Mouse (Mus musculus) fibroblast of lung, adult 2 months (primary cell): Measurements from ENCODE around the gene Farsb.
A peak's percentile ranks its signal among the peaks of the same experiment; 100 is the strongest.
"Not testable (repeated sequence)": the region's sequence is repeated elsewhere in the genome, so short reads cannot be mapped to it uniquely, and the experiment has no call there.

Experiments
- DNase-seq: peaks from one replicate; pipeline ENCODE4 v3.0.0-alpha.2; 2011; ENCODE audit warnings: low read depth

The Farsb gene

GRCm38 (mm10) chr1:78488752-78489492, at the start of gene Farsb:
Farsb (minus strand) TSS chr1:78488897.
- peak; percentile 83 for DNase-seq

DNA sequence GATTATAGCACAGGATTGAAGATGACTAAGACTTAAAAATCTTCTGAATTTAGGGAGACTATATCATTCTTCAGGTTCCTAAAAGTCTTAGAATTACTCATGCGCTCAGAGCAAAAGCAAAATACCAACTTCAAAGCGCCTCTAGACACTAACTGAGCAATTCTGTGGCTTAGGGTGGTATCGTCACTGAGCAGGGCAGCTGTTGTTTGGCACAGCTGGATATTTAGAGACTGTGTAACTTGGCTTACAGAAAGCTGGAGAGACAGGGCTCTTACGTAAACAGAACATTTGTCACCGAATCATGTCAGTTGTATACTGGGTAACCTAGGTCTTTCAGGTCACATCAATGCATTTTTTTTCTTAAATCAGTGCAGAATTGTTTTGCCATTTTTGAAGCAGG, 49.7 kb upstream of the Farsb start:
- DNase-seq = no peak

DNA sequence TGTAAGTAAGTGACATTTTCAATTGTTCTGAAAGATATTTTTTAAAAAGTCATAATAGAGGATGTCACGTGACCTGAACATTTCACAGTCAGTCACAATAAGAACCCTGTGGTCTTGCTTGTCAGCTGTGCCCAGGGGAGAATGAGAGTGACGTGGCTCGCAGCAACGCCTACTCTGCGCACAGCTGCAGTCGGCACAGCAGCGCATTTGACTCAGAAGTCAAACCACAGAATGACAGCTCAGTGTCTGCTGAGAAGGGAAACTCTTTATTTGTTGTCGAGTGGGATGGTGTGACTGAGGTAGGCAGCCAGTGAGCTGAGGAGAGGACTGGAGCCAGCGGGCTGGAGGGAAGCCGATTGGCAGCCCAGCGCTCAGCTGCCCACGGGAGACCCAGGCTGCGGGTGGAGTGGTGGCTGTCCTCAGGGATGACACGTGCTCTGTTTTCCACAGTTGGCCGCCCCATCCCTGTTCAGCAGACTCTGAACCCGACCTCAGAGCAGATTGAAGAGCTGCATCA, 48.9 kb upstream of the Farsb start:
- peak; percentile 65 for DNase-seq

GRCm38 (mm10) chr1:78536310-78537164, 47.8 kb upstream of the Farsb start:
- DNase-seq = no peak

DNA sequence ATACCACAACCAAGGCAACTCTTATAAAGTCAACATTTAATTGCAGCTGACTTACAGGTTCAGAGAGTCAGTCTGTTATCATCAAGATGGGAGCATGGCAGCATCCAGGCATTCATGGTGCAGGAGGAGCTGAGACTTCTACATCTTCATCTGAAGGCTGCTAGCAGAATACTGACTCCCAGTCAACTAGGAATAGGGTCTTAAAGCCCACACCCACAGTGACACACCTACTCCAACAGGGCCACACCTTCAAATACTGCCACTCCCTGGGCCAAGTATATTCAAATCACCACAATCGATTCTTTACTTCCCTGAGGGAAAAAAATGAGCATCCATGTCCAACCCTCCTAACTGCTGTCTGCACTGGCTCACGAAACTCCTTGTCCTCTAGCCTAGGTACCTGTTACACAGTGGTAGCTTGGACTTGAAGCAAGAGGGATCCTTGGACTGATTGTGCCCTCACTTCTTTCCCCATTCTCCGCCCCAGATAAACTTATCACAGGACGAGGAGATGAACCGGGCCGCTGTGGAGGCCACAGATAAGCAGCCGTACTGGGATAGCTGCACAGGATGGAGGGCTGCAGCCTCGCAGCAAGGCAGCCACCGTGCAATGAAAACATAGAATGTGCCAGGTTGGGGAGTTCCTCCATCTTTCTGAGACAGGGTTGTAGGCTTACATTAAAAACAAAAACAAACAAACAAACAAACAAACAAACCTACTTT, 45.9 kb upstream of the Farsb start:
- DNase-seq = no peak

DNA sequence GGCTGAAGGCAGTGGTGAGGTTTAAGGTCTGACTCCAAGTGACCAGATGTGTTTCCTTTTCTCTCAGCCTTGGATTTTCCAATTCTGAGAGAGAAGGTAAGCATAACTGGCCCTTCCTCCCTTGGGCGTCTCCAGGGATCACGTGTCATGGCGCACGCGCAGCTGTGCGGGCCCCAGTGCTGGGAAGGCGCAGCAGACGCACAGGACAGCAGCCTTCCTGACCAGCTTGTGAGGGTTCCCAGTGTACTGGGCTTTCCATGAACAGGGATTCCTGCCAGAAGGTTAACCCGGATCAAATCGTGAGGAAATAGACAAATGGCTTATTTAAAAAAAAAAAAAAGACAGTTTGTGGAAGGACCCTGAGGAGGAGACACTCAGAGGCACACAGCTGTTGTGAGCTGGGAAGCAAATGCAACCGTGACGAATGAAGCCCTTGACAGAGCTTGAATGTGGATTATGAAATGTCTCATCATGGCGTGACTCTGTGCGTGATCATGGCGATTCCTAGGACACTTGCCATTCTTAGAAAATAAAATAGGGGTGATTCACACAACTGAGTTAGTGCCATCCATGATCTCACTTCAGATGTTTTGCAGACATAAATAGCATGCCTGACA, 43.6 kb upstream of the Farsb start:
- DNase-seq = no peak

GRCm38 (mm10) chr1:78530500-78531215, 42.0 kb upstream of the Farsb start:
- no peak for DNase-seq

- no peak for DNase-seq
Measured at GRCm38 (mm10) chr1:78529011-78529410, 40.3 kb upstream of the Farsb start.

GRCm38 (mm10) chr1:78528356-78528755, 39.7 kb upstream of the Farsb start:
- no peak for DNase-seq

DNA sequence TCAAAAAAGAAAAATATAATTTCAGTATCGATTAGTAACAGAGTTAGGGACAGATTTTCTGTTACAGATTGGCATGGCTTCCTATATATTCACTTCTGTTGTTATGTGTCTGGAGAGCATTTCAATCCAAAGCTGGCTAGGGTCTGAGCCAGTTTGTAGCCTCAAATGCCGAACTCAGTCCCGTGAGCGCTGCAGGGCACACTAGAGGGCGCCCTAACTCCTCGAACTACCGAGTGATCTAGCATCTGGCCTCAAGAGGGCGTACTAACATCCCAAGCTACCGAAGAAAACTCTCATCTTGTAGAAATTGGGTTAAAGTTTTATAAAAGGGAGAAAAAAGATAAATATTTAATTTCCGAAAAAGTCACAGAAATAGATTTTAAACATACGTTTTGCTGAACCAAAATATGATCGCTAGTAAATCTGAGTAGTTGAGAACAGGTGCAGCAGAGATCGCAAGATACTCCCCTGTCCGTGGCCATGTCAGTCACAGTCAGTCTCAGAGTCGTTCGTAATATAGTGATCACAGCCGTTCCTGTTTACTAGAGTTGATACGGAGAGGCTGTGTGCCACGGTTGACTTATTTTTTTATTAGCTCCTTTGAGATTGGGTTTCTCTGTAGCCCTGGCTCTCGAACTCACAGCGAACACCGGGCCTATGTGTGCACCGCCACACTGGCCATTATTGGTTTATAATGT, 36.6 kb upstream of the Farsb start:
- DNase-seq = no peak

DNA sequence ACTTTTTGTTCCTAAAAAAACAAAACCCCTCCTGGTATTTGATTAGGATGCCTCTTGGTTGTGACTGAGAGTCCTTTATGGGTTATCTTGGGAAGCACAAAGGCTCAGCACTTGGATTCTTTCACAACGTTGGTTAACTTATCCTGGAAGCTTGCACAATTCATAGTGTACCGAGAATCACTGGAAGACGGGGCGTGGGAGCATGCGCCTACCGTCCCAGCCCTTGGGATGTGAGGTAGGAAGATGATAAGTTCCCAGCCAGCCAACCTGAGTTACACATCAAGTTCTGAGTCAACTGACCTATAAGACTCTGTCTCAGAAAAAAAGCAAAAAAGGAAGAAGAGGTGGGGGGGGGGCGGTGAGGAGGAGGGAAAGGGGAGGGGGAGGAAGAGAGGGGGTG, 30.2 kb upstream of the Farsb start:
- no peak for DNase-seq

DNA sequence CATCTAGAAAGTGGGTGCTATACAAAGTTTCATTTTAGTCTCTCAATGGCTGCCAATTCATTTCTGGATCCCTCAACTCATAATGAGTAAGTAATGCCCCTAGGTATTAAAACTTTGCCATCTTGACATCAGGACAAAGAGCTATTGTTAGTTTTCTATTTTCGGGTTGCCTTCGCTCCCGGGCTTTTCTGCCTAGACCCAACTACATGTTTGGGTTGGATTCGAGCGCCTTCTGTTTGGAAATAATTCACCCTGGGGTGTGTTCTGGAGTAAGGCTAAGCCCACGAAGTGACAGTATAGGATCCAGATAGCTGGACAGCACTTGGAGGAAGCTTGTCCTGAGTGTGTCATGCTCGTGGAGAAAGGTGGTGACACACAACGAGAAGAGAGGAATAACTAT, 24.1 kb upstream of the Farsb start:
- DNase-seq = no peak

GRCm38 (mm10) chr1:78511621-78512160, 23.0 kb upstream of the Farsb start, which contains the start of gene BC035947:
BC035947 (minus strand) TSS chr1:78512158.
- DNase-seq = no peak

- no peak for DNase-seq
Measured at GRCm38 (mm10) chr1:78510862-78511261, 22.2 kb upstream of the Farsb start, which contains the start of gene Mogat1. Mogat1 (plus strand) TSS chr1:78510991.

GRCm38 (mm10) chr1:78507137-78507536, 18.4 kb upstream of the Farsb start:
- DNase-seq = no peak

- no peak for DNase-seq
Measured at GRCm38 (mm10) chr1:78502527-78502926, 13.8 kb upstream of the Farsb start.

GRCm38 (mm10) chr1:78501856-78502255, 13.2 kb upstream of the Farsb start:
- DNase-seq = not testable (repeated sequence)

GRCm38 (mm10) chr1:78501036-78501435, 12.3 kb upstream of the Farsb start:
- no peak for DNase-seq

GRCm38 (mm10) chr1:78490143-78490542, 1.4 kb upstream of the Farsb start:
- no peak for DNase-seq

DNA sequence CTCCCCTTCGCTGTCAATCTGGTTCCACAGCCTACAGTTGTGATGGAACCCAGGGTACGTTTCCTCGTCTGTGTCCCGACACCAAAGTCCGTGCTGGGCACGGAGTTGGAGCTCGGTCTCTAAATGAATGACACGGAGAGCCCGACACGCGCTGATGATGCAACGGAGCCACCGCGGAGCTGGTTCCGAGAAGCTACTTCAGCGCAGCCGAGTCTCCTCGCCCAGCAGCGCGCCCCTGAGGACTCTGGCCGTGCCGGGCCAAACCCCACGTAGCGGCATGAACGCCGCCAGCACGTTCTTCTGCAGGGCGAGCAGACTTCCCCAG, 308 bp downstream of the Farsb start:
- no peak for DNase-seq
